Mouse (Mus musculus): ENCODE results near the gene Pigb.

DNA sequence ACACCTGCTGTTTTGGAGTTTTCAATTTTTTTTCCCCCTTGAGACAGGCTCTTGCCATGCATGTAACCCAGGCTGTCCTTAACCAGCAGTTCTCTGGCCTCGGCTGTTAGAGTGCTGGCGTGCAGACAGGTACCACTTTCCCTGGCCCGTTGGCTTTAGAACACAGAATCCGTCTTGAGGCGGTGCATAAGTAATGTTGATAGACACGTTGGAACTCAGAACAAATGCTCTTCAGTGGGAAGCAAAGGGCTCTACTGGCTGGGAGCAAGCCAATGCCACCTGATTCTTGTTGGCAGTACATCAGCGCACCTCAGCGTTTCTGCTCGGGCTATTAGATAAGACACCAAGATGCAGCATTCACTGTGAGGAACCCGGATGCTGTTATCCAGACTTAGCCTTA lies 20.3 kb downstream of the Pigb start:
- TF ChIP-seq POLR2A (IDR thresholded peaks at IDR 0.05; ENCODE audit: low read depth, low read length) = no peak
- no peak for TF ChIP-seq CTCF (IDR thresholded peaks at IDR 0.05; ENCODE audit: borderline replicate concordance, insufficient read depth, low read length)

Data from embryonic fibroblast, embryonic 13.5 days (primary cell).